Mouse (Mus musculus): Measurements from ENCODE around the gene Fastkd1.
"Not testable (repeated sequence)": the region's sequence is repeated elsewhere in the genome, so short reads cannot be mapped to it uniquely, and the experiment has no call there.

The Fastkd1 gene

DNA sequence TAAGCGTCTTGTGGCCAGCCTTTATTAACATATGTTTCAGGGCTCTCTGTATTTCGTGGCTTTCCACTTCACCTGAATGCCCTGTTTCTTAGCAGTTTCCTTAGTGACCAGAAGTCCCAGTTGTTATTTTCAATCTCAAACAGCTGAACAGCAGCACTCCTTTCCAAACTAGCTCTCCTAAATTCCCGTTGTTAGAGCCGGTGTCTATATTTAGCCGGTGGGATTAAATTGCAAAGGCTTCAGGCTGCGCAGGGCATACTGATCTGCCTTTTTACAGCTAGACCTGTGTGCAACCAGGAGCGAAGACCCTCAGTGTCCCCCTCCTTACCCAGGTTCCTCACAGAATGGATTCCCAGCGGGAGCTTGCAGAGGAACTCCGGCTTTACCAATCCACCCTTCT, 43.5 kb downstream of the Fastkd1 start, which contains the start of gene Klhl41:
TSS of gene Klhl41 (plus strand) at position 268 of the 400 bp plus-strand sequence.
- DNase-seq (ENCODE audit: low read depth) = no peak

DNA sequence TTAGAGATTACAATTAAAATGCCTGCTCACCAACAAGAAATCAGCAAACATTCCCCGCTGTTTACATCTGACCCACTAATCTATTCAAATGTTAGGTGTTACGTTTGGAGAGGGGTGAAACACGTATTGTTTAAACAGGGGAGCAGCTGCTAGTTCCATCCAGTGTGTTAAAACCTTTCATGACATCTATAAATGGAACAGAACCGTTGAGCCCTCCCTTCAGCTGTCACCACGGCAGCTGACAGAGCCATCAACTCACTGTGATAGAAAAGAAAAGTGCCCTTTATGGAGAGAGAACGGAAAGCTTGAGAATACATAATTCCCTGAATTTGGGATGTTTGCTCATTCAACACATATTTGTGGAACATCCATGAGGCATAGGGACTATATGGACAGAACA, 44.9 kb downstream of the Fastkd1 start:
- DNase-seq (ENCODE audit: low read depth) = no peak

- no peak for DNase-seq (ENCODE audit: low read depth)
These were observed 45.7 kb downstream of the Fastkd1 start for GRCm38 (mm10) chr2:69667656-69668055.

DNA sequence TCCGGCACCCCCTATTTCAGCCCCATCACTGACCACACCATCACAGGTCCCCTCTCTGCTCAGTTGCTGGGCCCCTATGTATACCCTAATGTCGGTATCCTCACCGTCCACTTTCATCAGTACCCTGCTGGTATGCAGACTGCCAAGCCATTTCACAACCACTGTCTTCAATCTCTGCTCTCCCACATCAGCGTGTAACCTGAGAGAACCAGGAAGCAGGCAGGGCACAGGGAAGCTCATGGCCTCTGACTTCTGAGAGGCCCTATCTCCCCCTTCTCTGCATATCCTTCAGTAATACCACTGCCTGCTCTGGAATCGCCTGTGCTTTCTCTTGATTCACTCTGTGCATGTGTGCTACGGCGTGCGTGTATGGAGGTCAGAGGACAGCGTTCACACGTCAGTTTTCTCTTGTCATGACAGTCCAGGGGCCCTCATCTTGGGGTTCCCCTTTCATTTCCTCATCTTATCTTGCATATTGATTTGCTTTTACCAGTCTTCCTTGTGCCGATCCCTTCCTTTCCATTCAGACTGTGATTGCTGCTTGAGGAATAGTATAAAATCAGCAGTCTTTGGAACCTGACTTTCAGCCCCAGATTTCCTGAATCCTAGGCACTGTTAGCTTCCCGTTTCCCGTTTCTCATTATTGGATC, 49.4 kb downstream of the Fastkd1 start:
- peak; percentile 29 for DNase-seq (ENCODE audit: low read depth)

- no peak for DNase-seq (ENCODE audit: low read depth)
These were observed 54.0 kb downstream of the Fastkd1 start for GRCm38 (mm10) chr2:69659326-69659725.

- DNase-seq (ENCODE audit: low read depth) = no peak
These were observed 63.6 kb downstream of the Fastkd1 start for GRCm38 (mm10) chr2:69649716-69650115.

DNA sequence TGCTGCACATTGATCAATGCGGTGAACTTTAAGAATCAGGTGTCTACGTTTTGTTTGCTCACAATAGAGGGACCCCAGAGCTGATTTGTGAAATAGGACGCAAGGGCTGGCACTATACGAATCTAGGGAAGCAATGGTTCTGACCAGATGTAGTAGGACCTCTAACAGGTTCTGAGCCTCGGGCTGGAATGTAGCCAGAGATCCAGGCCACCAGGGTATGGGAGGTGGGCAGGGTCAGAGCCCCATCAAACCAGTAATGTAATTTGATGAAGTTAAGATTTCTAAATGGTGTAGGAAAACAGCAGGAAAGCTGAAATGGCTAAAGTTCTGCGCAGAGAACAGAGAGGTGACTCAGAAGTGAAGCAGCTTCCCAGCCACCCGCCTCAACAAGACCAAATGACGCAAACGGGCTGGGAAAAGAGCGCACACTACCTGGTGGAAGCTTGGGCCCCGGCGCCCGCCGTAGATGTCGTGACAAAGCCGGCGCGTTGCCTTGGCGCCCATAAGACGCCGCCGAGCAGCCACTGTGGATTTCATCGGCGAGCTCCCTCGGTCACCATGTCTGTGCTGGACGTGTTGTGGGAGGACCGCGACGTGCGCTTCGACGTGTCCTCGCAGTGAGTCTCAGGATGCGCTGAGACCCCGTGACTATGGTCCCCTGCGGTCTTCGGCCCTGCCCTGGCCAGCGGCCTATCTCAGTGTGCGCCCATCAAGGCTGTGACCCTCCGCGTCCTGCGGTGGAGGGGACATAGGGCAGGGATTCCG, 66.4 kb downstream of the Fastkd1 start, which contains the start of gene Bbs5:
TSS of gene Bbs5 (plus strand) at position 446 of the 765 bp plus-strand sequence.
- DNase-seq (ENCODE audit: low read depth) = peak; percentile 89

GRCm38 (mm10) chr2:69644968-69645617, 68.2 kb downstream of the Fastkd1 start:
- DNase-seq (ENCODE audit: low read depth) = no peak

DNA sequence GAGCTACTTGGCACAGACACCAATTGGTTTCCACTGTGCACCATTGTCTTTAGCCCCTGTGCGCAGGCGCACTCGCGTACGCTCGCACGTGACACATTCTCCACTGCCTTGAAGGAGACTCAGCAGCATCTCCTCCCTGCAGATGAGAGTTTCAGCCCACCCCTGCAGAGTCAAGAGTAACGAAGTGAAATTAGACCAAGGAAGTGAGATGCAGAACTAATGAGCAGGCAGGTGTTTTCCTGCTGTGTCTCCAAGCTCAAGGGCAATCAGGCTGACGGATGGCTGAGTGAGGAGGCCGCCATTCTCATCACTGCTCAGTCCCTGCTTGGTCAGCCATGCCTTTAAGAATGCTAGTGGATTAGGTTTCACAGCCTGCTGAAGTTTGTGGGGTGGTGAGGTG, 73.2 kb downstream of the Fastkd1 start:
- no peak for DNase-seq (ENCODE audit: low read depth)

DNA sequence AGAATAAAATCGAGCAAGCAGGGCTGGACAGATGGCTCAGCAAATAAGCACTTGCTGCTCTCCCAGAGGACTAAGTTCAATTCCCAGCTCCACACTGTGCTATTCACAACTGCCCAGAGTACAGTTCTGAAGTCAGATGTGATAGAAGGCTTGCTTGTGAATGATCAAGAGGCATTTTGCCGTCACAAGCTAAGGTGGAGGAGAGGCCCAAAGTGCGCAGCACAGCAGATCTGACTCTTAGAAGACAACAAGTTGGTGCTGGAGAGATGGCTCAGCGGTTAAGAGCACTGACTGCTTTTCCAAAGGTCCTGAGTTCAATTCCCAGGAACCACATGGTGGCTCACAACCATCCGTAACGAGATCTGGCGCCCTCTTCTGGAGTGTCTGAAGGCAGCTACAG, 75.3 kb downstream of the Fastkd1 start:
- DNase-seq (ENCODE audit: low read depth) = not testable (repeated sequence)

Measured in 416B (cell line).